Mouse (Mus musculus): ENCODE measurements at regions not wholly inside any gene's neighbourhood (a gene's known extent, or its start where the extent isn't known, plus 50 kb on each side); places are given as distances from the start of the nearest gene placed in this dataset.

GRCm38 (mm10) chr7:145007216-145007615 is 67.5 kb upstream of the Ccnd1 start:
- no peak overlapping the region for H3K27ac ChIP-seq

GRCm38 (mm10) chr7:145001503-145002084 is 61.9 kb upstream of the Ccnd1 start:
- no peak for TF ChIP-seq CTCF (IDR thresholded peaks at IDR 0.05)
- intact Hi-C loops (cut with DNase I), result no loop called here
- Histone ChIP-seq H3K4me3 (no peak overlapping the region), H3K27ac (no peak overlapping the region)
- DNase-seq (ENCODE audit: extremely low spot score in 1 of 2, low spot score in 2 of 2), result no peak

More at GRCm38 (mm10) chr7:145007216-145007615, 67.5 kb upstream of the Ccnd1 start:
- DNase-seq (ENCODE audit: extremely low spot score in 1 of 2, low spot score in 2 of 2), result no peak
- no peak overlapping the region for H3K4me3 ChIP-seq
- intact Hi-C loops (cut with DNase I), result no loop called here
- TF ChIP-seq CTCF (IDR thresholded peaks at IDR 0.05), result no peak

GRCm38 (mm10) chr7:144999741-145000140 is 60.0 kb upstream of the Ccnd1 start:
- H3K27ac ChIP-seq, result no peak overlapping the region
- no peak overlapping the region for H3K4me3 ChIP-seq
- TF ChIP-seq CTCF (IDR thresholded peaks at IDR 0.05), result no peak
- no peak for DNase-seq (ENCODE audit: extremely low spot score in 1 of 2, low spot score in 2 of 2)
- intact Hi-C loops (cut with DNase I), result no loop called here

DNA sequence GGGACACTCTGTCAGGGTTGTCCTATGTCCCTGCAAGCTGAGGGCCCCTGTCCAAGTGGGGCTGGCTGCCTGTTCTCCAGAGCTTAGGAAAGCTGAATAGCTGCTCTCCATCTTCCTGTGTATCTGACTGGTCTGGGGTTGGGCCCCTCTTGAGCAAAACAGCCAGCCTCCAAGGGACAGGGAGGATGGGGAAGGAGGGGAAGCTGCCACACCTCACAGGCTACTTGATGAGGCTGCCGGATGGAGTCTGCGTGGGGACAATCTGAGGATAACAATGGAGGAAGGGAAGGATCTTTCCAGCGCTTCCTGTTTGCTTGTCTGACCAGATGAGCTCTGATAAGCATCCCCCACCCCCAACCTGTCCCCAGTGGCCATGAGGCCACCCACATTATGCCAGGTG is 57.1 kb upstream of the Ccnd1 start:
- no peak overlapping the region for H3K27ac ChIP-seq
- intact Hi-C loops (cut with DNase I), result no loop called here

GRCm38 (mm10) chr7:144994229-144994628 is 54.5 kb upstream of the Ccnd1 start:
- no peak for TF ChIP-seq CTCF (IDR thresholded peaks at IDR 0.05)
- intact Hi-C loops (cut with DNase I), result no loop called here
- no peak for DNase-seq (ENCODE audit: extremely low spot score in 1 of 2, low spot score in 2 of 2)
- no peak overlapping the region for H3K4me3 ChIP-seq
- no peak overlapping the region for H3K27ac ChIP-seq

More for the DNA sequence above, 57.1 kb upstream of the Ccnd1 start:
- no peak for TF ChIP-seq CTCF (IDR thresholded peaks at IDR 0.05)
- no peak for DNase-seq (ENCODE audit: extremely low spot score in 1 of 2, low spot score in 2 of 2)
- H3K4me3 ChIP-seq, result no peak overlapping the region

DNA sequence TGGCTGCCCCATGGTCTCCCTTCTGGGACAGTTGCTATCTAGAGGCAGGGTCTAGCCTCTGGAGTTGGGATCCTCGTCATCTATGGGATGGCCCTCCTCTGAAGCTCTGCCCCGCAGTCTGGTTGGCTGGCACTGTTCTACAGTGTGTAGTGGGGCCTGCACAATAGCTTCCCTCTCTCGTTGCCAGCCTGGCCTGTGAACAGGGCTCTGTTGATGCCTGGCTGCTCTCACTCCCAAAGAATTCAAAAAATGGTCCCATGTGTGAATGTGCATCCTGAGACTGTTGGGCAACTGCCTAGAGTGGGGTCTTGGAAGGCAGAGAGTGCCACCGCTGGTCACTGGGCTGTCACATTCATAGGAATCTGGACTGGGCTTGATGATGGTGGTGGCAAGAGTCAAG is 53.8 kb upstream of the Ccnd1 start:
- TF ChIP-seq CTCF (IDR thresholded peaks at IDR 0.05), result no peak

GRCm38 (mm10) chr7:144991760-144992159 is 52.0 kb upstream of the Ccnd1 start:
- intact Hi-C loops (cut with DNase I), result no loop called here
- no peak for DNase-seq (ENCODE audit: extremely low spot score in 1 of 2, low spot score in 2 of 2)
- TF ChIP-seq CTCF (IDR thresholded peaks at IDR 0.05), result no peak
- H3K4me3 ChIP-seq, result no peak overlapping the region
- H3K27ac ChIP-seq, result no peak overlapping the region

More for the DNA sequence above, 53.8 kb upstream of the Ccnd1 start:
- no peak for DNase-seq (ENCODE audit: extremely low spot score in 1 of 2, low spot score in 2 of 2)
- Histone ChIP-seq H3K4me3 (no peak overlapping the region), H3K27ac (no peak overlapping the region)
- intact Hi-C loops (cut with DNase I), result no loop called here
